Mouse (Mus musculus): ENCODE results near the gene Timp3. TPM values are rescaled to one million over a fixed set of nuclear protein-coding genes. Genes with fewer than 3 reads are reported as not detected.
A peak's percentile ranks its signal among the peaks of the same experiment; 100 is the strongest.

Gene Timp3
- 0.27 and 0.64 TPM in 2 replicates for total RNA-seq (2015)
- 0.04 and 0.27 TPM in 2 replicates for total RNA-seq (2017)

DNA sequence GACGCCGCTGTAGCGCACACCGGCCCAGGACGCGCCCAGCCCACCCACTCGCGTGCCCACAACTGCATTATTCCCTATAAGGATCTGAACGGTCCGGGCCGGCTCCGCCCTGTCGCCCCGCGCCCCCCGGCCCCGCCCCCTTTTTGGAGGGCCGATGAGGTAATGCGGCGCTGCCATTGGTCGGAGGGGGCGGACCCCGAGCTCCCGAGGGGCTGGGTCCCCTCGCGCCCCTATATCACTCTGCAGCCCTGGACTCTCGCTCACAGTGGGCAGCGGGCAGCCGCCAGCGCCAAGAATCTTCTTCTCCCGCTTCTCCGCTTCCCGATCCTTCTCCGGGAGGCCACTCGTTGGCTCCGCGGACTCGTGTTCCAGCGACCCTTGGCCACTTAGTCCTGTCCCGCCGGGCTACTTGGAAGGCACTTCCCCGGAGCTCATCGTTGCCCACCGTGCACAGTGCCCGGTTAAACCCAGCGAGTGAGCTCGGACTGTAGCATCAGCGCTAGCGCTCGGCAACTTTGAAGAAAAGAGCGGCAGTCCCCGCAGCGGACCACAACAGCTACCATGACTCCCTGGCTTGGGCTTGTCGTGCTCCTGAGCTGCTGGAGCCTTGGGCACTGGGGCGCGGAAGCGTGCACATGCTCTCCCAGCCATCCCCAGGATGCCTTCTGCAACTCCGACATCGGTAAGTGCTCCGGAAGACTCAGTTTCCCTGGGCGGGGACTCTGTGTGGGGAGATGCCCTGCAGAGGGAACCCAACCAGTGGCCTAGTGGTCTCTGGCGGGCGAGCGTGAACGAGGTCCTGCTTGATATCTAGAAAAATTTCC, at the start of gene Timp3:
Gene Timp3, plus strand, starts transcription at position 80 of the 824 bp plus-strand sequence.
- ATAC-seq (replicated peaks; ENCODE audit: poor library complexity): 0 out of 2 replicates have a peak, but pooled peaks have one; percentile 8

DNA sequence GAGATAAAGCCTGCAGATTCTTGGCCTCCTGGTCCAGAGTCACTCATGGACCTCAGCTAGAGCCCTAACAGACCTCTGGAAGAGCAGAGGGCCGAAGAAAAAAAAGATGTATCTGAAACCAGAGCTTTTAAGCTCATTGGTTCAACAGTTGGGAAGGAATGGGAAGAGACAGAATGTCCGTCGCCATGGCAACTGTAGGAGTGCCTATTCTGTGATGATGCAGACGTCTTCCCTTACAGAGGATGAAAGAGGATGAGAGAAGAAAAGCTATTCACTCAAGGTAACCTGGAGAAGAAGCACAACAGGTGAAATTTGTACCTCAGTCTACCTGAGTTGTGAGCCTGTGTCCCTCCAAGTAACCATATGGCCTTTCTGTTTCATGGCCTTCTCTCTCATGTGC, 44.0 kb upstream of the Timp3 start:
- ATAC-seq (replicated peaks; ENCODE audit: poor library complexity): no peak

DNA sequence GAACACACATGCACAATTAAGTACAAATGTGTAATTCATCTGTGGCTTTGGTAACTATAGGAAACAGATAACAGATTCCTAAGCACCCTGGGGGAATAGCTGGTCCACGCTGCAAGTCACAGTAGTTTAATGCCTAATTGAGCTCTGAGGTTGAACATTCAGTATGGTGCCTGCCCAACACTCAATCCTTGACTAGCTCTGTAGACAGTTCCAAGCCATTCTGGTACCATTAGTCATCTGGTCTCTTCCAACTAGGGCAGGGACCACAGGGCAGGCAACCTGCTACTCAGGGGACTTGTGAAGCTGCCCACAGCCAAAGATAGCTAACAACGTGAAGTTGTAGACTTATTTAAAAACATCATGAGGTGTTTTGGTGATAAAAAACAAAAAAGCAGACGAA, 43.1 kb upstream of the Timp3 start:
- ATAC-seq (replicated peaks; ENCODE audit: poor library complexity): no peak

DNA sequence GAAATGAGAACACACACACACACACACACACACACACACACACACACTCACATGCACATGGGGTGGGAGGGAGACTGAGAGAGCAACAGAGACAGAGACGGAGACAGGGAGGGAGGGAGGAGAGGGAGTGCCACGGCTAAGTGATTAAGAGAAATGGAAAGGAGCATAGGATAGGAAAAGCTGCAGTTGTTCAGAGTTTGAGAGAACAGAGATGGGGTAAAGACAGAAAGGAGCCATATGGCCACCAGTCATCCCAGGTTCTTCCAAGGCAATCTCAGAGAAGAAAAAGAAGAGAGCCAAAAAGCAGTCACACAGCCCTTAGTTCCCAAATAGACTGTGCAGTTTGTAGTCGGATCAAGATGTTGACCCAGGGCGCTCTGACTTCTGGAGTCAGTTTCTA, 42.1 kb upstream of the Timp3 start:
- no peak for ATAC-seq (replicated peaks; ENCODE audit: poor library complexity)

DNA sequence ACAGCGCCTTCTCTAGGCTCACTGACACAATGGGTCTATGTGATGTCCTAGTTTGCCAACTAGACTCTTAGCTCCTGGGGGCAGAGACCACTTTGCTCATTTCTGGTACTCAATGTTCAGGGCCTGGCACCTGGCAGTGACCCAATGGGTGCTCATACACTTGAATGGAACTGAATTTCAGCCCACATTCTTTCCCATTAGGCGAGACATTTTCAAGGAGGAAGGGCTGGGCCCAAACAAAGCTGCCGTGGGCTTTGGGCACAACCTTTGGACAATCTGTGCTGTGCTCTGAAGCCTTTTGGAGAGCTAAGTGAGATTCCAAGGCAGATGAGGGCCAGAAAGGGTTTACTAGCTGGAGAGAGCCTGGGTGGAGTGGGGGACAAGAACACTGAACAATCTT, 41.2 kb upstream of the Timp3 start:
- no peak for ATAC-seq (replicated peaks; ENCODE audit: poor library complexity)

DNA sequence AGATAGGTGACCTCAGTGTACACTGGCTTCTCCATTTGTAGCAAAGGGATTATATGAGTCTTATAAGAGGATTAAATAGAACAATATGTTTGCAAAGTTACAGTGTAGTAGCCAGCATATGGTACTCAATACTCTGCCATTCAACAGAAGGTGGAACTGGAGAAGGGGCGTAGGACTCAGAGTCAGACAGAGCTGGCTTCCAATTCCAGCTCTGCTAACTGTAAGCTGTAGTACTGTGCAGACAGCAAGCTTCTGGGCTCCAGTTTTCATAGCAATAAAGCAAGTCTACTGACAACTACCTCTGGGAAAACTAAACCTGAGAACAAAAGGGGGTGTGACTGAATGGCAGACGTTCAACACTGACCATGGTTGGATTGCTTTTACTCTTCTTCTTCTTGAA, 38.4 kb upstream of the Timp3 start:
- ATAC-seq (replicated peaks; ENCODE audit: poor library complexity): no peak

DNA sequence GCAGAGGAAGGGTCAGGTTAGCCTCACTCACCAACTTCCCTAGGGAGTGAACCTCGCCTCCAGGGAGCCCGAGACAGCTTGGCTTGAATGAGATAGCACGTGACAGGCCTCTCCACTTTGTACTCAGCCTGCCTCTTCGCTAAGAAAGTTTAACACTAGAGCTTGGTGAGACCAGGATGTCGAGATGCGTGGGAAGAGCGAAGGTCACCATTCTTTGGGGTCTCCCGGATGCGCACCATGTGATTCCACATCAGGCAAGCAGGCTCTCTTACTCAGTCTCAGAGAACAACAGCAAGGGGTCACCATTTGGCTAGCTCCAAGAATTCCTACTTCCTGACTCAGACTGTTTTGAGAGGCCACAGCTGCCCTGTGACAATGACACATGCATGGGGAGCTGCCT, 35.6 kb upstream of the Timp3 start:
- ATAC-seq (replicated peaks; ENCODE audit: poor library complexity): no peak

DNA sequence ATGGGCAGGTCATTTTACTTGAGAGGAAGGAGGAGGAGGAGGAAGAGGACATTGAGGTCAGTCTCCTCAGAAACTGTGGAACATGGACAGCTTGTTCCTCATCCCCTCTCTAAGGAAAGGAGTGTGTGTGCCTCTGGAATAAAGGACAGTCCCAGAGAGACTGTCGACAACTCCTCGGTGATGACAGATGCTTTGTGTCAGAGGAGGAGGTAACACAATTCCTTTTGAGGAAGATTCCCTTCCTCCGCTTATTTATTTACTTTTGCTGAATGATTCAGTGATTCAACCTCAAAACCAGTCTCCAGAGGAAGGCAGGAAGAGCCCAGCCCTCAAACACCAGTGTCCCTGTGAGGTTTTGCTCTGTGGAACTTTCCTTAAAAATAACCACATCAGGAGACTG, 29.9 kb upstream of the Timp3 start:
- no peak for ATAC-seq (replicated peaks; ENCODE audit: poor library complexity)

DNA sequence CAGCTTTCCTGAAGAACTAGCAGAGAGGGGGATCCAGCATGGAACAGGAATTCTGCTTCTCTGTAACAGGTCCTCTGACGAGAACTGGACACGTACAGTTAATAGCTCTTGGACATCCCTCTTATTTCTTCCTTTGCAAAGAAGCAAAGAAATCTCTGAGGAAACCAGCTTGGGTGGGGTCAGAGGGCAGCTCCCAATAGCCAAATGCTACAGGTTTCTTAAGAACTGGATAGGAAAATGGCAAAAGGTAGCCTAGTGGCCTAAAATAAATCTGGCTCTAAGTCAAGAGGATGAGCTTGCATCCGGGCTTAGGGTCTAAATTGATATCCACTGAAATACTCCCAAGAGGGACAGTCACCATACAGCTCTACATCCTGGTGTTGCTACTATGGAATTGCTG, 27.3 kb upstream of the Timp3 start:
- no peak for ATAC-seq (replicated peaks; ENCODE audit: poor library complexity)

DNA sequence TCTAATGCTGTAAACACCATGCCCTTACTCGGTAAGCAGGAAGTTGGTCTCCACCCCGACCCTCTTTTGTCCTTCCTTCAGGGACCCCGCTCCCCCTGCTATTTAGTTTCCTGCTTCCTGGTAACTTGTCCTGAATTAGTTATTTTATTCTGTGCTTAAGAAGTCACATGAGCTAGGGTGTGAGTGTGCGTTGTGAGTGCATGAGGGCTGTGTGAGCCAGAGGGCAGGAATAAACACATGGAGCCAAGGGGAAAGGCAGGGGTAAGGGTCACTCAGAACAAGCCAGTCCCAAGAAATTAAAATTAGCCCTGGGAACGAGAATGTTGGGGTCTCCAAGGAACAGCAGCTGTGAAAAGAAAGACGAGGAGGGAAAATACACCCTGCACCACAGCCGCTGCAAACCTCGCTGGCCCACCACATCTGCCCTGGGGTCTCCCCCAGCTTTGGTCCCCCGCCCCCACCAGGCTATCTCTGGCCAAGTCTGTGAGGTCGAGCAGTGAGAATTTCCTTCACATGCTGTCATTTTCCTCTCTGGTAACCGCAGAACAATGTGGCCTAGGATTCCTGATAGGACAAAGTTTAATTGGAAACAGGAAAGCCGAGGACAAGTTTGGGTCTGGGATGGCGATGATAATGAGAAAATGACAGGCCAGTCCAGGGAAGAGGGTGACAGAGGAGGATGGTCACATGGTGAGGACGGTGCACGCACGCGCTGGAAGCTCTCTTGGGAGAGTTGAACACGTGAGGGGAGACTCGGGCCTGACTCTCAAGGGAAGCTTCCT, 26.6 kb upstream of the Timp3 start:
- ATAC-seq (replicated peaks; ENCODE audit: poor library complexity): no peak

DNA sequence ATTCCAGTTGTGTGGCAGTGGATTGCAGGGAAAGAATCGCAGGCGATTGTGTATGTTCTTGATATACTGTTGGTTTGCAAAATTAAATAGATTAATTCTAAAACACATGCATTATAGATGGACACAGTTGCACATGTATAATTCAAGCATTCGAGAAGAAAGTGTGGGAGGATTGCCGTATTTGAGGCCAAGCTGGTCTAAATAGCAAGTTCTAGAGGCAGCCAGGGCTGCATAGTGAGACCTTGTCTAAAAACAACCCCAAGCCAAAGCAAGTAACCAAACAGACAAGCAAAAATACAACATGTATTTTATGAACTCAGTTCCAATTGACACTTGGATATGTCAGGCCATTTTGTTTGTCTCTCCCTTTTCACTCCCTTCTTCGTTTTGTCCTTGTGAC, 24.6 kb upstream of the Timp3 start:
- ATAC-seq (replicated peaks; ENCODE audit: poor library complexity): no peak

DNA sequence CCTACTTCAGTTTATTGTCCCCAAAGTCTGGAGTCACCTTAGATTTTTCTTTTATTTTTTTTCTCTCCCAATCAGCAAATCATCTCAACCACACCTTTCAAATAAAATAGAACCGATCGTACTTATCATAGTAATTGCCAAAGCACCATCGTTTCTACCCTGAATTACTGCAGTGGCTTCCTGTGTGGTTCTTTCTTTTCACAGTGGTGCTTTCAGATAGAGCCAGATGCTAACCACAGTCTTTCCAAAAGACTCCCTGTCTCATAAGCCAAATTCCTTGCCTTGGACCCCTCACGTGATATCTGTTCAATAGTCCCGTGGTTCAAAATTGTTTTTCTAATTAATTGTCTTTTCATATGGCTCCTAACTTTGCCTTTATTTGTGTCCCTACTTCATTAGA, 22.8 kb upstream of the Timp3 start:
- no peak for ATAC-seq (replicated peaks; ENCODE audit: poor library complexity)

DNA sequence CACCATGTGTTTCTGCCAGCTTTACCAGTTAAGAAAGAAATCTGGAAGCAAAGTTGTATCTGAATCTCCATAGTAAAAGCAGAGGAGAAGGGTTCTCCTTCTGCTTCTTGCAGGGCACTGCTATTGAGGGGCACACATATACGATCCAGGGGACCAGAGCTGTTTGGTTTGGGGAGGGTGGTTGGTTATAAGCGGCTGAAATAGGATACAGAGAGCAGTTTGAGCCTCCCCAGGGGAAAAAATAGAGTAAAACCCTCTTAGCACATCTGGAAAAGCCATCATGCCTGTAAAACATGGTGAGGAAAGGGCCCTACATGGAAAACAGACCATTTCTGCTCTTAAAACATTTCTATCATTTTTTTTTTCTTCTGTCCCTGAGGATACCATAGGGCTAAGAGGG, 21.7 kb upstream of the Timp3 start:
- no peak for ATAC-seq (replicated peaks; ENCODE audit: poor library complexity)

DNA sequence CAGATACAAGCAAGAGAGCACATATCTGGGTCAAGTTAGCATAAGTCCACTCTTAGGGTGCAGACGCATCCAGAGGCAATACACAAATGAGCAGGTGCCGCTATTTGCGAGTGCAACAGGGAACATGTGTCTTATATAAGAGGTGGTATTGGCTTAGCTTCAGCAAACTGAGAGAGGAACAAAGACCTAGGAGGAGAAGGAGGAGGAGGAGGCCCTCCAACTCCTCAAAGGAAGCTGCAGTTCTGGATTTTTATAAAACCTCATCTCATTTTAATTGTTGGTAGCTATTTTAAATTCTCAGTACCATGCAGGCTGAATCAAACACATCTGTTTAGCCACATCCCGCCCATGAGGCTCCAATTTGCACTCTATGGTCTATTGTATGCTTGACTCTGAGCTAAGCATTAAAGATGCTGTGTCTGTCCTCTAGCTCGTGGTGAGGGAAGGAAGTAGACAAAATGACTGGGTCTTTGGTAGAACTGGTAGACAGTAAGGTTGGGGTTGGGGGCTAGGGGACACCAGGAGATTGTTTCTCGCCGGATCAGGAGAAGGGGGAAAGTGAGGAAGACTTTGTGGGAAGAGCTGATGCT, 20.5 kb upstream of the Timp3 start:
- ATAC-seq (replicated peaks; ENCODE audit: poor library complexity): no peak

DNA sequence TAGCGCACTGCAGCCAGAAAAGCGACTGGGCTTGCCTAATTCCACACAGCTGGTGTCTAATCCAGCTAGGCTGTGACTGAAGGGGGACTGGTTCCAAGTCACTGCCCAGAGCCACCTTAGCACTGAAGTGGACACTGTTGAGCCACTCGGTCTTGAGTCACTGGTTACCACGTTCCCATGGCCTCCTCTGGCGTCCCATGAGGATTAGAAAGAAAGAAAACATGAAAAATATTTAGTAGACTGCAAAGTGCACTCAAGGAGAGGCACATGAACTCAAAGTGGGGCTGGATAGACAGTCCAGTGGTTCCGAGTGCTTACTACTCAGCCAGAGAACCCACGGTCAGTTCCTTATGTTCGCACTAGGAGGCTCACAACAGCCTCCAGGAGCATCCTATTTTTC, 18.9 kb upstream of the Timp3 start:
- no peak for ATAC-seq (replicated peaks; ENCODE audit: poor library complexity)

DNA sequence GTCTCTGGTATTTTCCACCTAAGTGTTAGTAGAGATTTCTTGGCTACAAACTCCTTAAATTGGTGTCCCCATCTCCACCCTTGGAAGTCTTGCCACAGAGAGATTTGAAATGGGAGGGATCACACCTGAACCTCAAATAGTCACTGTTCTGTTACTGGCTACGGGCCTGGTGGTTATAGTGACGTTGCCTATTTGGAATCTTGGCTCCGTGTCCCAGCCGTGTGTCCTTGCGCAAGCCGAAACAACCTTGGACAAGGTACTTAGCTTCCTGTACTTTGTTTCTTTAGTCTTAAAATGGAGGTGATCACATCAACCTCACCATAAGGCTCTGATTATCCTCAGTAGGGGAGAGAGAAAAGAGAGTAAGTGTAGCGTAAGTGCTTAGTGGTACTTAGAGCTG, 13.7 kb upstream of the Timp3 start:
- ATAC-seq (replicated peaks; ENCODE audit: poor library complexity): no peak

DNA sequence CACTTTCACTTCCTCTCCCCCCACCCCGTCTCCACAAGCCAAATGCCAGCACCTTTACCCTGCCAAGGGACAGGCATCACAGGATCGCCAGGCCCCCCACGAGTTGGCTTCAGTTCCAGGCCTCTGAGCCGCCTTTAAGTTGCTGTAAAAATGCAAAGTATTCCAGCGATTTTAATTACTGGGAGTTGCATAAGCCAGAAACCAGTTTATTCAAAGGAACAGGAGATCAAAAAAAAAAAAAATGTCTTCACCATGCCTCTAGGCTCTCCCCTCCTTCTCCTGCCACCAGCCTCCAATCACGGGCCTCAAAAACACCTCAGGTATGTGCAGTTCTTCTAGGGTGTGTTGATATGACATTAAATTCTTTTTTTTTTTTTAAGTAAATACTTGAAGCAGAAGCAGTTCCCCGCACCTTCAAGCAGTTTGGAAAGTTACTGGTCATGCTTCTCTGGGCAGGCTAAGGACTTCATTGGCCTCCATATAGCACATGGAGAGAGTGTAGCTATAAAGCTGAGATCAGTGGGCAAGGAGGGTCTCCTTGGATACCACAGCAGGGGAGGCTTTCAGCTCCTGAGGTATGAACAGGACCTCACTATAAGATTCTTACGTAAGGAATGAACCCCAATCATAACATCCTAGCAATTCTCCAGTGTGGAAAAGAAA, 9.9 kb upstream of the Timp3 start:
- no peak for ATAC-seq (replicated peaks; ENCODE audit: poor library complexity)

DNA sequence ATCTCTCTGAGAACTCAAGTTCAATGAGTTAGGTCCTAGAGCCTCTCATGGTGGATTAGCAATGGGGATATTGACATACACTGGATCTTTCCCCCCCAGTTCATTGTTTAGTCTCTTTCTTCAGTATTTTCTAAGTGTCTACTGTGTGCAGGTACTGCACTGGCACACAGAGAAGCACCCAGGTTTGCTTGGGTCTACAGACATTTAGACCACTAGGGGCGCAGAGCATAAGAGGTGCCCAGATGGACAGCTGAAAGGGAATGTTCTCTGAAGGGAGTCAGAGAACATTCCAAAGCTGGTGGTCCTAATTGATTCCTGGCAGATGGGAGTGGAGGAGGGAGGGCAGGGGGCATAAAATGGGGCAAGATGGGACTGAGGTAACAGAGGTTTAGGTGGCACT, 6.3 kb upstream of the Timp3 start:
- ATAC-seq (replicated peaks; ENCODE audit: poor library complexity): no peak

DNA sequence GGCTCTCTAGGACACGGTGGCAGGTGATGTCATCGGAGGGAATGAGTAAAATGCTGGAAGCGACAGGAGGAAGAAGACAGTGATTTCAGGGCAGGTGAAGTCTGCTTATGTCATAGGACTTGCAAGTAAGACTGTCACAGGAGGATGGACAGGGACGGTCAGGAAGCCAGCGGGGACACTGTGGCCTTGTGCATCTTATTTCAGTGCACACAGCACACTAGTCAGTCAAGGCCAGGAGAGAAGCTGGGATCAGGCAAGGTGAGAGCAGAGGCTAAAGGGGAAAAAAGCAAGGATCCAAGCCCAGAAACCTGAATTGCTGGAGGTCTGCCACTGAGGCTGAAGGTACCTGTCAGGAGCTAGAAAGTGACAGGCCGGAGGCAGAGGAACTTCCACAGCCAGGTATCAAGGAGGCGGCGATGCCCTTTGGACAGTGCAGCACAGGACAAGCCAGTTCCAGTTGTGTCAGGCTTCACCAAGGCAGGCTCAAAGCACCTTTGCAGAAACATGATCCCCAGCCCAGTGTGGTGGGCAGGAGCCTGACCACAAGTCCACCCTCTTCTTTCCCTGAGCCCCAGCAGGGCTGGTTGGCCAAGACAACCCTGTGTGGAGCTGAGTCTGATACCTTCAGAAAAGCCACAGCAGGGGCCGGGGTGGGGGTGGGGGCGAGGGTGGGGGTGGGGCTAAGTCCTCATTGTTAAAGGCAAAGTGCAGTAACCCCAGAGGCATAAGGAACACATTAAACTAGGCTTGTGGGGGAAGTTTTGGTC, 5.4 kb upstream of the Timp3 start:
- ATAC-seq (replicated peaks; ENCODE audit: poor library complexity): no peak

DNA sequence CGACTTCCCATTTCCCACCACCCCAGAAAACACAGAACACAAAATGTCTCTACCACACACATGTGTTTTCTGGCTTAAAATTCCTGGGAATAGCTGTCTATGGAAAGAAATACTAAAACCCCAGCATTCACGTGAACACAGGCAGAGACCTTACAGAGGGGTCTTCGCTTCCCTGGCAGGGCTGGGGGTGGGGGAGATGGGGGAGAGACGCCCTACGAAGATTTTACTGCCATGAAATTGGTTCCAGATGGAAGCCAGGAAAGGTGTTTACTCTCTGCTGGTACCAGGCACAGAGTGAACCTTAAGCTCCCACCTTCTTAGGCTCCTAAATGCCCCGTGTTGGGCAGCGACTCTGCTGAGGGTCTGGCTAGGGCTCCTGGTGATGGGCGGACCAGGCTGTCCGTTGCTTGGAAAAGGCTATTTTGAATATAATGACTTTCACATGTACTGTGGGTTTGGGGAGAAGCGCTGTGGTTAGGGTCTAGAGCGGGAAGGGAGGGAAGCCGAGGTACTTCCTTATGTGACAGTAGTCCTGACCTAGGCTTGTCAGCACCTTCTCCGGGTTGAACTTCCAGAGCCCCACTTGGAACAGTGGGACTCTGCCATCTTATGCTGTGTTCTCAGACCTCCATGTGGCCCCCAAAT, 4.6 kb upstream of the Timp3 start:
- peak; percentile 66 for ATAC-seq (replicated peaks; ENCODE audit: poor library complexity)
